Mouse (Mus musculus): Measurements from ENCODE around the gene Gria1. TPM values are rescaled to one million over a fixed set of nuclear protein-coding genes. Genes with fewer than 3 reads are reported as not detected.

The Gria1 gene
- total RNA-seq, 1 experiment from 2014 or later = not detected

DNA sequence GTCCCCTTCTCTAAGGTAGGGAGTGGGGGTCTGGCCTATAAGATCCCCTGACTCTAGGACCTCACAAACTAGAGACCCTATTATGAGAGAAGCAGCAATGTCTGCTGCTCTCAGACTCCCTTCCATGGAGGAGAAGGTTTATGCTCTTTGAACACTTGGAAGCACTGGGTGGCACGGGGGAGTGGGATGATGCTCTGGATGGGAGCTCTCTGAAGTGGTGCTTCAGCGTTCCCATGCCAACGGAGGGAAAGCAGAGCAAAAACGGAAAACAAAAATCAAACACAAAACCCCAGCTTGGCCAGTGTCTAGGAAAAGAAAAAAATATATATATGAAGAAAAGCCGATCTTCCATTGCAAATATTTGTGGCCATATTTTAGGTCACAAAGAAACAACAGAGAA is 33.0 kb downstream of the Gria1 start:
- no peak for ATAC-seq (replicated peaks; ENCODE audit: insufficient number of reproducible peaks, low FRiP score, low TSS enrichment, poor library complexity, severe bottlenecking)

DNA sequence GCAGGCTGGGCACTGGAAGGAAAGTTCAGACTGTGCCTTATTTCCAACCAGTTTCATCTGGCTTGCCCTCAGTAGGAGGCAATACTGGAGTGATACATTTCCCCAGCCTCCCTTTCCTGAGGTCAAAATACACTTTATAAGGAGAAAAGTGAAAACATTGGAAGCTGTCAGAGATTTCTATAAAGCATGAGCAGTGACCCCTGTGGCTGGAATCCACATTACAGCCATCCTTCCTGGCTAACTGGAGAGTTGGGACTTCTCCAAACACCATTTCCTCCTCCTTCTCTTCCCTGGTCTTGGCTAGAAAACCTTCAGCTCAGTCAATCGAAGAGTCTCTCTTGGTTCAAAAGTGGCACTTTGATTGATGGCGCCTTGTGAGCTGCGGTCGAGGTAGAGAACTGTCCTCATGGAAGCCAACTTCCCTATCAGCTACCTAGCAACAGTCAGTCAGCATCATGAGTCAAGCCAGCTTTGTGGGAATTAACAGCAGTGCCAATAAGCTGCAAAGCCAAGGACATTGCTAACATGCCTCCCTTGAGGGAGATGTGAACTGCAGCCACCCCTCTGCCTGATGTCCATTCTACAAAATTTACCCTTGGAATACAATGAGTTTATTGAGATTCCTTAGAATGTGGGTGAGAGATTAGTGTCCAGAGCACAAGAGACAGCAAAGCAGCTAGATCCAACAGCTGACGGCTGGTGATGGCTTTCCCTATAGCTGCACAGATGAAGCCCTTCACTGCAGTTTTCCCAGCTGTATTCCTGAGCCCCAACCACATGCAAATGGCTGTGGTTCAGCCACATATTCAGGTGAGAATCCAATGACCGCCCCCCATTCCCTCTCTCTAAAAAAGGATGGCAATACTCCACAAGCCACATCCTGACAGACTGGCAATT is 40.7 kb downstream of the Gria1 start:
- no peak for ATAC-seq (replicated peaks; ENCODE audit: insufficient number of reproducible peaks, low FRiP score, low TSS enrichment, poor library complexity, severe bottlenecking)

DNA sequence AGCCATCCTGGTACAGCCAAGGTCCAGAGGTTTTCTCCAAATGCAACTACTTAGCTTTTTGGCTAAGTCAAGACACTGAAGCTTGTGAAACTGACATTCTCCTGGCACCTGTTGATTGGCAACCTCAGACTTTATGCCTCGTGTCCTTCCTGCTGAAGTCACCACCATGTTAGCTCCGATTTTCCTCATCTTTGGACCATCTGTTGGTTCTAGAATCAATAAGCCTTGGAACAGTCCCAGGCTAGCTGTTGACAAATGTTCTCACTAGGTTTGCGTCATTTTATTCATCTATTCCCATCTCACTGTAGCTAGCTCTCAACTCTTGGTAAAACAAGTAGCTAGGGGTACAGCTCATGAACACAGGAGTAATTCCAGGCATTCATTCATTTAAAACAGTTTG is 51.3 kb downstream of the Gria1 start:
- ATAC-seq (replicated peaks; ENCODE audit: insufficient number of reproducible peaks, low FRiP score, low TSS enrichment, poor library complexity, severe bottlenecking) = no peak

DNA sequence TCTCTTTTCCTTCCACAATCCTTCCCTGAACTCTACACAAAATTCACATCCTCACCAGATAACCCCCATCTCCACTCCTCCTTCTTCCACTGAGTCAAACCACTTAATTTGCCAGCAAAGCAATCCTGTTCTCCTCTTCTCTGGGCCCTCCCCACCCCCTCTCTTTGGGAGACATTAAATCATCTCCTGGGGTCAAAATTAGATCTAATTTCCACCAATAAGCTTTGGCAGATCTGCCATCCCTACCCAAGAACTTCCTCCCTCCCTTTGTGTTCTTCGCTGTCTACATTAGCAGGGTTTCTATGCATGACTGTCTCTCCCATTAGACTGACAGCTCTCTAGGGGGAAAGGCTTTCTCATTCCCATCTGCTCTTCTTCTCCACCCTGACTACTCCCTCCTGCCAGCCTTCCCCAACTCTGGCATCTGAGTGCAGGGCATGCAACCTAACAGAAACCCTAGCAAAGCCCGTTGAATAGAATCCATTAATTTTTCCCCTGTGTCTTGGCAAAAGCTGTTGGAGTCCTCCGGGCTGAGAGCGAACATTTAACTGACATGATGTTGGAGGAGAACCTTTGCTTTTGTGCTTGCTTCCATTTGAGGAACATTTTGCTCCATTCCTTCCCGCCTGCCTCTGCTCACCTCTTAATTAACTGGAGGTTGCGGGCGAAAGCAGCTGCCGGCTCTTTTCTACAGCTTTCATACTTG is 59.2 kb downstream of the Gria1 start:
- ATAC-seq (replicated peaks; ENCODE audit: insufficient number of reproducible peaks, low FRiP score, low TSS enrichment, poor library complexity, severe bottlenecking) = no peak

DNA sequence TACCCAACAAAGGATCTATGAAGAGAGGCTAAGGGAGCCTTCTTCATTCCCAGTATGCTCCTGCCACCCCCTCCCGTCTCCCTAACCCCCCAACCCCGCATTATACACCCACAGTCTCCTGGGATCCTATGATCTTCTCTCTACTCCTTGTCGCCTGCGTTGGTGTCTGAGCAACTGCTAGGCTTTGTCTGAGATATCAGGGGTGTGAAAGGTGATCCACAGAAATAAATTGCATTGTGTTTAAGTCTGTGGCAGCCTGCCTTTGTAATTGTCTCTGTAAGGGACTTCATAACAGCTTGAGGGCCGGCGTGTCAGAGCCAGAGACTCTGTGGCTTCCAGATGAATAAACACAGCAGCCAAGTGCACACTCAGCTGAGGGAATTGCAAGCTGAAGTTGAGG is 61.0 kb downstream of the Gria1 start:
- ATAC-seq (replicated peaks; ENCODE audit: insufficient number of reproducible peaks, low FRiP score, low TSS enrichment, poor library complexity, severe bottlenecking) = no peak

DNA sequence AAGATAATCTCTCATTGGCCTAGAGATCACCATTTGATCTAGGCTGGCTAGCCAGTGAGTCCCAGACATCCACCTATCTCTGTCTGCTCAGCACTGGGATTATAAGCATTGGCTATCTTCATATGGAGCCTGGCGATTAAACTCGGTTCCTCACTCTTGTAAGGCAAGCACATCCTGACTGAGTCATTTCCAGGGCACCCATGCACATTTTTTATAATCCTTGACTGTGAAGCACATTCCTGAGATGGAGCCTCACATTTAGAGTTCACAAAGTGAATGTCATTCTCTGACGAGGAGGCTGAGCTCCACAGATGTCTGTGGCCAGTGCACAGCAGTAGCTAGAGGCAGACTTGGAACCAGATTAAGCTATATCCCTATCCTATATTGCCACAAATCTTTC is 68.2 kb downstream of the Gria1 start:
- ATAC-seq (replicated peaks; ENCODE audit: insufficient number of reproducible peaks, low FRiP score, low TSS enrichment, poor library complexity, severe bottlenecking) = no peak

DNA sequence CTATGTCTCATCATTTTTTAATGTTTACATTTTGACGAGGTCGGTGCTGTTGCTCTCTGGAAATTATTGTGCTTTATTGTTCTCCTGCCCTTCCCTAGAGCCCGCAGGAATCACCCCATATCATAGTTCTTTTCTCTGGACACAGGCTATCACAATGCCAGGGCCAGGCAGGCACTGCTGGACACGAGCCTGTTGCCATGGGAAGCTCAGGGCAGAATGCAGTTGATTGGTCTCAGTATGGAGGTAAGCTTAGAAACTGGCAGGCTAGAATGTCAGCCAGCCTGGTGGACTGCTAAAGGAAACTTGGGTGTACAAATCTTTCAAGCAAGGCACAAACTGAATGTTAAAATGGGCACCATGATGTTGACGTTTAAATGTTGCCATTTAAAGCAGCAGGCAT is 78.3 kb downstream of the Gria1 start:
- no peak for ATAC-seq (replicated peaks; ENCODE audit: insufficient number of reproducible peaks, low FRiP score, low TSS enrichment, poor library complexity, severe bottlenecking)

DNA sequence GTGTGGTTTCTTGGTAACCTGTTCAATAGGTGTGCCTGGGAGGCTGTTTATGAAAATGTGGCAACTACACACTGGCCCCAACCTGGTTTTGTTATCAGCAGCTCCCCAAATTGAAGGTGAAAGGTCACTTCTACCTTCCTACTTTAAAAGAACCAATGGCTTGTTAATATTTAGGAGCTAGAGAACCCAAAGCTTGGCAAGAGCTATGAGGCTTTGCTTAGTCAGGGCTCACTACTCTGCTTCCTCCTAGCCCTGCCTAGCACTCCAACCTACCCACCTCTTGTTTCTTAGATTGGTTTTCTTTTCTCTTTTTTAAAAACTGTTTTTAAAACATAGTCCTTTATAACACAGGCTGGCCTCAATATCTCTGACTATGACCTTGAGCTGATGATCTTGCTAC is 79.5 kb downstream of the Gria1 start:
- no peak for ATAC-seq (replicated peaks; ENCODE audit: insufficient number of reproducible peaks, low FRiP score, low TSS enrichment, poor library complexity, severe bottlenecking)

DNA sequence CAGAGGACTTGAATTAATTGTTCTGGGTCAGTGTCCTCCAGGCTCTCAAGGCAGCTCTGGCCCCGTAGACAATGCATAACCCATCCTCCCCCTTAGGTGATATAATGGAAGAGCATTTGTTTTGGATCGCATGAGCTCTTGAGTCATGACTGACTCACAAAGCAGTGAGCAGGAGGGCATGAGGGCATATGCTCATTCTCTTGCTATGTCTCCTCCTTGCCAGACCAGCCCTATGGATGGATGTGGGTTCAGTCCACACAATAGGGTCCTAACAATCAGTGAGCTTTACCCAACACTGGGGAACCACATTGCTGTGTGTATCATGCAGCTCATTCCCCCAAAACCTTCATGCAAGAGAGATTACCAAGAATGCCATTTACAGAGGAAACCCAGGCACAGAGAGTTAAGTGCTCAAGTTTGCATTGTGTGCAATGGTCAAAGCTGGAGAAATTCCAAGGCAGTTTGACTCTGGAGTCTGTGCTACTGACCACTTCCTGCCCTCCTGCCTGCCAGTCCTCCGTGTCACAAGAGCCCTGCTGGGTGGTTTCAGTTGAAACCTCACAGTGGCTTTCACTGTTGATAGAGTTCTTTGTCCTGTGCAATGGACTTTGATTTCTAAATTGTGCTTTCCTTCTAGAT is 80.2 kb downstream of the Gria1 start:
- no peak for ATAC-seq (replicated peaks; ENCODE audit: insufficient number of reproducible peaks, low FRiP score, low TSS enrichment, poor library complexity, severe bottlenecking)

DNA sequence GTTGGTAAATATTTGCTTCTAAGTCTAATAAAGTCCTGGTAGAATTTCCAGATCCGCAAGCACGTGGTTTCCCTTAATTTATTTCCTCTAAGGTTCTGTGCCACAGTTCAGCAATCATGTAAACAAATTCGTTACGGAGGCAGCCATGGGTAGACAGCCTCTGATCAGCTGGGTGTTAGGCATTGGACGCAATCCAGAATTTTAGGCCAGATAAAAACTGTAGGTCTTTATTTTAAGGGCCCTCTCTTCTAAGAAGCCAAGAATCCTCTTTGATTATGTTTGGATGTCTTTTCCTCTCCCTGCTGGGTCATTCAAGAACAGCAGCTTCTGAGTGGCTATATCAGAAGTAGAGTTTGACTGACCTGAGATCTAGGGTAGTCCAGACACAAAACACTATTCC is 89.3 kb downstream of the Gria1 start:
- ATAC-seq (replicated peaks; ENCODE audit: insufficient number of reproducible peaks, low FRiP score, low TSS enrichment, poor library complexity, severe bottlenecking) = no peak

DNA sequence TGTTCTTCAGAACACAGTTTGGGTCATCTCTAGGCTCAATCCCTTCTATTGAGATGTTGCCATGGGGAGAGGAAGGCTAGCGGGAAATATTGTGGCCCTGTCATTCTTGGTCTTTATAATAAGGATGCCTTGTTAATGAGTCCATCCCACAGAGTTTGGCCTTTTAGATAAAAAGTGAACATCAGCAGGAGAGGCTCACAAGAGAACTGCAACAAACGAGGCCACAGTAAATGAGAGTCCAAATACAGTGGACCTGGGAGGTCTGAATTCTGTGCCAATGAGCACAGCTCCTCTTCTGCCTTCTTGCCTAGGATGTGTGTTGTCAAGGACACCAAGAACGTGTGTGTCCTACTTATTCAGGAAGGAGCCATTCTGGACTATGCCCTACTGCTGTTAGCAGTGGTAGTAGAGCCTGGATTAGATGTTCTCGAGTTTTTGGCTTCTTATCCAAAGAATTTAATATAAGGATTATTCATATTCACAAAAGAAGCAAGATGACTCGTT is 92.6 kb downstream of the Gria1 start:
- no peak for ATAC-seq (replicated peaks; ENCODE audit: insufficient number of reproducible peaks, low FRiP score, low TSS enrichment, poor library complexity, severe bottlenecking)

DNA sequence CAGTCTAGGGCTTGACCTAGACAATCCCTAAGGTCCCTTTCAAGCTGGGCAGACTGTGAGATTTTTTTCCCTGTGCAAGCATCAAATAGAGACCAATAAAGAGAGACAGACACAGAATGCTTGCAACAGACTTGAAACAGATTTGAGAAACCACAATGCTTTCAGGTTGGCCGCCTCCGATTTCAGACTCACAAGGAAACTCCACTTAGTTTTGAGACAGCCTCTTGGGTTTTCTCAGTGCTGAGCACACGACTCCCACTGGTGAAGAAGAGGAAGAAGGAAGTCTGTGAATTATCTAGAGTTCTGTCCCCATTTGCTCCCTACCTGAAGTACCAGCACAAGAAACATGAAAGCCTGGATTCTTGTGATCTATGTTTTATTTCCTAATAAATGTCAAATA is 94.5 kb downstream of the Gria1 start:
- ATAC-seq (replicated peaks; ENCODE audit: insufficient number of reproducible peaks, low FRiP score, low TSS enrichment, poor library complexity, severe bottlenecking) = no peak

DNA sequence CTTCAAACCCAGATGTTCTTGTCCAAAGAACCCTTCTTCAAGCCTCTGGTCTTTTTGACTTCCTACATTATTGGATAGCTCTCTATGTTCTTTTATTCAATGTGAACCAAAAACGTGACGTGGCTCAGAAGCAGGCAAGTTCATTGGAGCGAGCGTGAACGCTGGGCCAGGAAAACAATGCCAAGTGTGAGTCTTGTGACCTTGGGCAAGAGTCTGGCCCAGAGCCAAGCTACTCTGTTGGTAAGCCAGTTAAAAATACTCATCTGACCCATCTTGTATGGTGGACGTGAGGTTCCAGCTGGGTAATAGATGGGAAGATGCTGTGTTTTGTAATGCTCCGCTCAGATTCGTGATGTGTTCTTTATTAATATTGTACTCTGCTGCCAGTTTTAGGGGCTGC is 101.2 kb downstream of the Gria1 start:
- ATAC-seq (replicated peaks; ENCODE audit: insufficient number of reproducible peaks, low FRiP score, low TSS enrichment, poor library complexity, severe bottlenecking) = no peak

DNA sequence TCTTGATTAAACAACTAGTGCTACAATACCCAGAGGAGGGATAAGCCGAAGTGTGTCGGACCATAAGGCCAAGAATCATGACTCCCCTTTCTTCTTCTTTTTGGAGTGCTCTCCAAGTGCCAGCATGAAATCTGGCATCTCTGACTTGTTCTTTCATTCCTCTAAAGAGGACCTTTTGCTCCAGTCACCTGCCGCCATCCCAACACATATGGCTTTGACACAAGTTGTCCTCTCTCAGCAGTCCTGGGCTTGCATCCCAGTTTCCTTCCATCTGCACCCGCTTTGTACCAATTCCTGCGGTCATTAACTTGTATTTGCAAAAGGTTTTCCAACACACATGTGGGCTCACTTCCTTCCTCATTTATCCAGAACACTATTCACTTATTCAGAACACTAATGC is 103.2 kb downstream of the Gria1 start:
- no peak for ATAC-seq (replicated peaks; ENCODE audit: insufficient number of reproducible peaks, low FRiP score, low TSS enrichment, poor library complexity, severe bottlenecking)

DNA sequence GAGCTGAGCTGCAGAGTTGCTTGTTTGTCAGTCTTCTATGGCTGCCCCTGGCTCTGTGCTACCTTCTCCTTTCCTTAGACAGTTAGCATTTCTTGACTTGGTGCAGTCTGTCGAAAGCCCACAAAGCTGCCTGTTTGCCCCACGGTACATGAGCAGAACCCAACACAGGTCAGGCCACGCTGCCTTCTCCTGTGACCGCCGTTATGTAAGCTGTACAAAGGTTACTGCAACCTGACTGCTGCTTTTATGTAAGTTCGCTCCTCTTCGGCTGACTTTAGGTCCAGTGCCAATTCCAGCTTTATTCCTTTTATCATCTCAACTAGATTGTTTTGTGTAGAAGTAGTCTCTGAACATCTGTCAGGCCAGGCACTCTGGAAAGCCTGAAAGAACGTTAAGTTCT is 115.9 kb downstream of the Gria1 start:
- ATAC-seq (replicated peaks; ENCODE audit: insufficient number of reproducible peaks, low FRiP score, low TSS enrichment, poor library complexity, severe bottlenecking) = no peak

DNA sequence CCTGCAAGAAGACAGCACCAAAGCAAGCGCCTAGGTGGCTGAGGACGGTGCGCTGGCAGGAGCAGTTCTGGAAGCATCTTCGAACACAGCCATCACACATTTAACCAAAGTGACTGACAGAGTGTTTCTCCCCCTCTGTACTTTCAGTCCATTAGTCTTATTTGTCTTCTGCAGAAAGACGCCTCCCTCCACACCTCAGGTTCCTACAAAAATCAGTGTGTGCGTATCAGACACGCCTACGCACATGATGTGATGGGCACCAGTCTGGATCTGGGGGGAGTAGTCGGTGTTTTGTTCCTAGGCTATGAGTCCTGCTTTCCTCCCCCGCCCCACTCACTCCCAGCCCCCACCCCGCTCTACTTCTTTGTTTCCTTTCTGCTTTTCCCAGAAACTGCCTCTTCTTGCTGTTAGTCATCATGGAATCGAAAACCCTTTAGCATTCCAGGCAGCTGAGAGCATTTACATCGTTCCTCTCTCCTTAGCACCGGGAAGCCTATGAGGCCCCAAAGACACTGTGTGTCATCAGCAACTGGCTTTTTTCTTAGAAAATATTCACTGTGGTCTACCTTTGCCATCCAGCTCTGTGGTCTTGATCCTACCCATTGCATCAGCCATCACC is 129.1 kb downstream of the Gria1 start:
- ATAC-seq (replicated peaks; ENCODE audit: insufficient number of reproducible peaks, low FRiP score, low TSS enrichment, poor library complexity, severe bottlenecking) = no peak

DNA sequence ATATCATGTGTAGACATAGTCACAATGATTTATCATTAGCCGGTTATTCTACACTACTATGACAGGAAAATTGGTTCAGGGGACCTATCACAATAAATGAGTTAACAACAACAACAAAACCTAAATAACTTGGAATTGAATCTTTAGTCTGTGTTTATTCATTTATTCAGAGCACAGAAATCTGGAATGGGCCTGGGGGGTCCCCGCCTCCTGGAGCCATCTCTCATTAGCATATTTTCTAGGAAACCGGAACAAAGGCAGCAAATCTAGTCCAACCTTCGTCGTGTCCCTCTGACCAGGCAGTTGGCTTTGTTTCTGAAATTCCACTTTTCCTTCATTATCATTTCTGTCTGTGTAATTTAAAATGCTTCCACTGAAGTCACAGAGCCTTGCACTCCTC is 132.5 kb downstream of the Gria1 start:
- ATAC-seq (replicated peaks; ENCODE audit: insufficient number of reproducible peaks, low FRiP score, low TSS enrichment, poor library complexity, severe bottlenecking) = no peak

DNA sequence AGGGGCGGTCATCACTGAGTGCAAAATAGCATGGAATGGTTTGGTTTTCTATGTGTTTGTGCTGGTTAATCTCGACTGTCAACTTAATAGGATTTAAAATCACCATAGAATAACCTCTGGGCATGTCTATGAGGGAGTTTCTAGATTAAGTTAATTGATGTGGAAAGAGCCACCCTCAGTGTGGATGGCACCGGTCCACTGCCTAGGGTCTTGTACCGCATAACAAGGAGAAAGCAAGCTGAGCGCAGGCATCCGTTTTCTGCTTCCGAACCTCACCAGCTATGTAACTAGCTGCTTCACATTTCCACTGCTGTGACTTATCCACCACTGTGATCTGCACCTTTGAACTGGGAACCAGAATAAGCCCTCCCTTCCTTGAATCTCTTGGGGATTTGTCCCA is 134.0 kb downstream of the Gria1 start:
- no peak for ATAC-seq (replicated peaks; ENCODE audit: insufficient number of reproducible peaks, low FRiP score, low TSS enrichment, poor library complexity, severe bottlenecking)

DNA sequence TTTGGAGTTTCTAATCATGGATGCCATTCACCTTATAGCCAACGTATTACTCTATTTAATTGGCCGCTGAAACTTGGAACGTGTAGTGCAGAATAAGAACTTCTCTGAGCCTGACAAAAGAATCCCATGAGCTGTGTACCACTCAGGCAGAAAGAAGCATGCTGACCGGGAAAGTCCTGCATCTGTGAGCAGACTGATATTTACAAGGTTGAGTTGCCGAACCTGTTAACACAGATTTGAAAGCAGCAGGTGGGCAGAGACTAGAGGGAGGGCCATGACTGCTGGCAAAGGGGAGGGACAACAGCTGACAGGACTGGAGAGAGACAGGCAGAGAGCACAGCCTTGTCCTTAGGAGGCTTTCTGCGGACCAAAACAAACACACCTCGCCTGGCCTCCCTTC is 134.5 kb downstream of the Gria1 start:
- no peak for ATAC-seq (replicated peaks; ENCODE audit: insufficient number of reproducible peaks, low FRiP score, low TSS enrichment, poor library complexity, severe bottlenecking)

Measured in monocyte, adult 5-6 weeks (primary cell).